Mouse (Mus musculus) adrenal gland, adult 2 months (tissue): ENCODE measurements around the gene Heyl. TPM values are rescaled to one million over a fixed set of nuclear protein-coding genes. Genes with fewer than 3 reads are reported as not detected.

Source experiments
- DNase-seq: peaks from one replicate; pipeline ENCODE4 v3.0.0; 2021
- long read RNA-seq: library from polyadenylated mRNA; stranded (forward); transcript quantifications from one replicate; pipeline ENCODE4 v2.0.0, GENCODE M21; 2021
- polyA plus RNA-seq: library from polyadenylated mRNA; depleted of rRNA; stranded (reverse); fragments of >200 nt; gene quantifications from 2 replicates; pipeline ENCODE4 v1.2.3, GENCODE M21; 2012; rRNA removed
- total RNA-seq, 2 experiments: library from RNA; stranded (reverse); gene quantifications; 2 replicates each; pipeline ENCODE4 v1.2.3; 2021

Gene Heyl
- total RNA-seq (10 to 100 TPM in 1 of 2 experiments, 1 to 10 TPM in 1; 4.3 to 11.5 TPM), polyA plus RNA-seq (4.5 and 5.9 TPM in 2 replicates)
- long read RNA-seq, full-length matches to known transcripts = 6 of 10 reads
- long read RNA-seq, partial matches to known transcripts = 0 of 10 reads
- long read RNA-seq, other reads (novel, unspliced or antisense) = 4 of 10 reads

- DNase-seq = peak; percentile 77
Measured at GRCm38 (mm10) chr4:123233492-123234084, at the start of gene Heyl. Gene Heyl, plus strand, starts transcription at chr4:123233556.

DNA sequence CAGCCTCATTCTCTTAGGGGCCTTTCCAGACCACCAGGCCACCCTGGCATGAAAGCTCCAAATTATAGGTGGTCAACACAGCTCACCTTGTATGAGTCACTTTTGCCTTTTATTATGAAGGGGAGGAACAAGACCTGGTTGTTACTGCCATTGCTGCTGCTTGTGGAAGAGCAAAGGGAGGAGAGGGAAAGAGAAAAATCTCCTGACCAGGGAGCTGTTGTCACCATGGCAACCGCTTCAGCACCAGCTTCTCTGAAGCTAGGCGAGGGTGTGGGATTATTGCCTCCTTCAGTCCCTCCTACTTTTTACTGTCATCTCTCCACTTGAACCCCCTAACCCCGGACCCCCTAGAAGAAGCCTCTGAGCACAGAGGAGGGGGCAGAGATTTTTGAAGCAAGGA lies 48.5 kb upstream of the Heyl start:
- no peak for DNase-seq

DNA sequence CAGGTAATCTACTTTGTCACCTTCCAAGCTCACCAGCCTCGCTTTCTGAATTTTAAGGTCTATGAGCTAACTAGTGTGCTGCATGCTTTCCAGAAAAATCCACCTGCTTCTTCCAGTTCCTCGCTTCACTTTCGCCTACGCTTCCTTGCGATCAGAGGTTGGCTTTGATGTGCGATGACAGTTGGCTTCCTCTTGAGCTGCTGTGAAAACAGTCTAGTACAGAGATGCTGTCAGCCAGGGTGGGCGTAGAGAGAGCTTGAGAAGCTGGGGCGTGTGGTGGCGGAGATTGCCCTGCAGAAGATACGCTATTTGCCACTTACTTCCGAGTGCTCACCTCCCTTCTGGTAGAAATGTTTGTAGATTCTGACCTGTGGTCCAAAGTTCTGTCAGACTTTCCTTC lies 41.0 kb upstream of the Heyl start:
- DNase-seq = no peak

GRCm38 (mm10) chr4:123193791-123194190 lies 39.6 kb upstream of the Heyl start:
- no peak for DNase-seq

DNA sequence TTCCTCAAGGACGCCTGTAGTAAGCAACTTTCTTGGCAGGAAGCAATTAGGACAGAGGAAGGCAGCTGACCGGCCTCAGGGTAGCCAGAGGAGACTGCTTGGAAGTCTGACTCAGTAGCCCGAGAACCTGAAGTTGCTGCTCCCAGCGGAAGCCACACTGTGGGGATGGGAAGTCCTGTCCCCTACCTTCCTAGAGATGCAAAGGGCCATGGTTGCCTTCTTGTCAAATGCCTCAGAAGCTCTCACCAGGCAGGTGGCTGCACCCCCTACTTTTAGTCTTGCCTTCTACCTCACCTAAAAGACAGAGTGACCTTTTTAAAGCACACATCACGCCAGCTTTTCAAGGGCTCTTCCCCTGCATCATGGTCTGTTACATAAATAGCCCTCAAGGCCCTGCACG lies 36.7 kb upstream of the Heyl start:
- peak; percentile 67 for DNase-seq

- DNase-seq = peak; percentile 79
Measured at GRCm38 (mm10) chr4:123200771-123201185, 32.6 kb upstream of the Heyl start.

DNA sequence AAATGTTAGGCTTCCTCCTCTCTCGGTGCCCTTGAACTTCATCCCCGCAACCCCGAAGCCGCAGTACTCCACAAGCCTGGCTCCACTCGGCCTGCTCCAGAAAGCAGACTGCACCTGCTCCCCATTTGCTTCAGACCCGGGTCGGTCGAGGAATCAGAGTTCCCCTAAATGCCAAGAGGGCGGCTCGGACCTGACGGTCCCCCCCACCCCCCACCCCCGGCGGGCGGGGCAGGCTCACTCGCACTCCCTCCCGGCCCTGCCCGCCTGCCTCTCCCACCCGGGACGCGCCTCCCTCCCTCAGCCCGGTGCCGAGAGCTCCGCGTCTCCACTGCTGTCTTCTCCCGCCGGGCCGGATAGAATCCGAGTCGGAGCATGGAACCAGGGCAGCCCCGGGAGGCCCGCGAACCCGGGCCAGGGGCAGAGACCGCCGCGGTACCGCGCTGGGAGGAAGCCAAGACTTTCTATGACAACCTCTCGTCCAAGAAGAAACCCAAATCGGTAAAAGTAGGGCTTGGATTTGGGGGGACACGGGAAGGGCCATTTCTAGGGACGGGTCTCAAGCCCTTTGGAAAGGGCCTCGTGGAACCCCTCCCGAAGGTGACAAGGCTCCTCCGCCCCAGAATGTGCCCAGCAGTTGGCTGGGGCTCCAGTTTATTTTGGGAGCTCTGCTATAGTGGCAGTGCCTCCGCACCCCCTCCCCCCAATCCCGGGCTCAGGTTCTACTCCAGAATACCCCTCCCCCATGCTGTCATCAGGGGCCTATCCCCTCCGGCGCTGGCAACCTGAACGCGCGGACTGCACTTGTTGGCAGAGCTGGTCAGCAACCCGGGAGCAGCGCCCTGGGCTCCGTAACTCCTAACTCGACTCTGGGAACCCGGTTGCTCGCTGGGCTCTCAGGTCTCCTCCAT lies 31.9 kb upstream of the Heyl start, which contains the start of gene Nt5c1a:
TSS of gene Nt5c1a (plus strand) at position 319 of the 908 bp plus-strand sequence.
- peak; percentile 86 for DNase-seq

DNA sequence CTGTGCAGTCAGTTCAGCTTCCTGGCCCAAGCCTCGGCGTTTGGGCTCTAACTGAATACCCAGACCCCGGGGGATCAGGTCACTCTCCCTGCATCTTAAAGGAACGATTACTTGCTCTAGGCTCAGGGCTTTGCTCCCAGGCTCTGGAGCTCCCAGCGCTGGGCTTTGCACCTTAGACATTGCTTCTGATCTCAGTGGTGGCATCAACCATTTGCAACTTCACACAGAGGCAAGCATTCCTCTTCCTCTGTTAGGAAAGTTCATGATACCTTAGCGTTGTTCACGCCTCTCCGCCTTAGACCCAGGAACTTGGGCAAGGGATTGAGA lies 31.3 kb upstream of the Heyl start:
- no peak for DNase-seq

GRCm38 (mm10) chr4:123207337-123207736 lies 26.0 kb upstream of the Heyl start:
- DNase-seq = no peak

GRCm38 (mm10) chr4:123210996-123211395 lies 22.4 kb upstream of the Heyl start:
- DNase-seq = no peak

- no peak for DNase-seq
Measured at GRCm38 (mm10) chr4:123211453-123211852, 21.9 kb upstream of the Heyl start.

DNA sequence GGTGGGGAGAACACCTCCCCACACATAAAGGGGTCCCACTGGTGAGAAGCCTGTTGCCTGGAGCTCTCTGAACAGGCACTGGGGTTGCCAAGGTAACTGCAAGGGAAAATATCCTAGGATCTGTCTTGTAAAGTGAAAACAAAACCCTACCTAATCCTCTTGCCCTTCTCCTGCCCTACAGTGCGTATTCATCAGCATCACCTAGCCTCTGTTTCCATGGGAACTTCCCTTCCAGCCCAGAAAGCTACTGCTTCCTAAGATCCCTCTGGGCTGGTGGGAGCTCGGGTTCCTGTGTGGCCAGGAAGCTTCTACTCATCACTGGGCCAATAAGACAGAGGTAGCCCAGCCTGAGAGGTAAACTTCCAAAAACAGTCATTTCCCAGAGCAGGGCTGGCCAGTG lies 21.0 kb upstream of the Heyl start:
- no peak for DNase-seq

GRCm38 (mm10) chr4:123213975-123214374 lies 19.4 kb upstream of the Heyl start:
- DNase-seq = peak; percentile 89

DNA sequence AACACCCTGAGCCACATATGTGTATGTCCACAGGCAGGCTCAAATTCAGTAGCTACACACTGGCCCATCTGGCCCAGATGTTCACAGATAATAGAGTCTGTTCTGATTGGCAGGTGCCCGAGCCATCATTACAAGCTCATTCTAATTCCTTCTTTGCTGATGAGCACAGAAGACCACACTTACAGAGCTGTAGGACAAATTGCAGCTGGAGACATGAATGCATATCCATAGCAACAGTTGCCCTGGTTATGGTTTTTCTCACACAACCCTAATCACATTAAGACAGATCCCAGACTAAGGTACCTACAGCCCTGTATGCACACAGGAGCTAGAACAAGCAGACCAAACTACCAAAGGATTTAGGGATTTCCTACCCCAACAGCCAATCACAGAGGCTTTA lies 18.0 kb upstream of the Heyl start:
- DNase-seq = no peak

DNA sequence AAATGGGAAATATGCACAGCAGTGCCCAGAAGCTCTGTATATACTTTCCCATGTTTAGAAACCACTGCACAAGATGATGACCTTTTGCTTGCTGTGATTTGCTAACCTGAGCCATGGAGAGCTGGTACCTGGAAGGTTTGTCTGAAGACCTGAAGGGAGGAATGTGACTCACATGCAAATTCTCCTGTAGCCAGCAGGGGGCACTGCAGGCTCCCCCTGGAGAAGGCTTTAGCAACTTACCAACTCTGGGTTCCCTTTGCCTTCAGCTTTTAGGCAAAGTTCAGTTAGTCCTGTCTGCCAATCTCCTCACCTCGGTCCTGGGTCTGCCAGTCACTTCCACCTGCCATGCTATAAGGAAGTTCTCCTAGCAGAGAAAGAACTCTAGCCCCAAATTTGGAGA lies 16.6 kb upstream of the Heyl start:
- peak; percentile 40 for DNase-seq

- DNase-seq = peak; percentile 80
Measured at GRCm38 (mm10) chr4:123219720-123220357, 13.5 kb upstream of the Heyl start.

DNA sequence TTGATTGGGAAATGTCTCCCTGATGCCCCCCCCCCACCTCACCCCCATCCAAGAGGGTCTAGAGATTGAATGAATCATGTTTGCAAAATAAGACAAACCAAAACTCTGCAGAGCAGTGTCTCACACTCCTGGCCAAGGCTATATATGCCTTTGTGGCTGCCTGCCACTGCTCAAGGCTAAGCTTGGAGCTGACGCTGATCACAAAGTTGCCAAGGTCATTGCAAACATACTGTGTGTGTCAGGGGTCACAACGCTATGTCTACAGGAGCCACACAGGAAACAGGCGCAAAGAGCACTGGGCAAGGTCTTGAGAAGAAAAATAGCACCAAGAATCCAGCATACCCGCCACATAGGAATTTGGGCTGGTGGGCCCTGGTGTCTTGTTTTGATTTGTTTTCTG lies 12.7 kb upstream of the Heyl start:
- DNase-seq = peak; percentile 85

GRCm38 (mm10) chr4:123223309-123223708 lies 10.0 kb upstream of the Heyl start:
- no peak for DNase-seq

- DNase-seq = peak; percentile 41
Measured at GRCm38 (mm10) chr4:123225718-123226403, 7.5 kb upstream of the Heyl start.

DNA sequence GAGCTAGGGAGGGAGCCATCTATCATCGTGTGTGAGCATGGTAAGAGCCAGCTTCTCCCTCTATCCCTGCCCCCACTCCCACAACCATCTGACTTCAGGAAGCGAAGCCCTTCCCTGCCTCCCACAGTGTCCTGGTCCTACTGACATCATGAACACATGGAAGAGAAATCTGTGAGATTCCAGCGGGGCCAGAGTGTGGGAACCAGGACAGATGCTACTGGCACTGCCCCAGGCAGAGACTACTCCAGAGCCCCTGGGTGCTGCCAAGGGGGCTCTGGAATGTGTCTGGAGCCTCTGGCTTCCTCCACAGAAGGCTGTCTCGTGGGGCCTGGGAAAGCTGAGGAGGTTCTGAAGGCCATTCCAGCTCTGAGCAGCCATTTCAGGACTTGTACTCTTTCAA lies 5.6 kb upstream of the Heyl start:
- no peak for DNase-seq

DNA sequence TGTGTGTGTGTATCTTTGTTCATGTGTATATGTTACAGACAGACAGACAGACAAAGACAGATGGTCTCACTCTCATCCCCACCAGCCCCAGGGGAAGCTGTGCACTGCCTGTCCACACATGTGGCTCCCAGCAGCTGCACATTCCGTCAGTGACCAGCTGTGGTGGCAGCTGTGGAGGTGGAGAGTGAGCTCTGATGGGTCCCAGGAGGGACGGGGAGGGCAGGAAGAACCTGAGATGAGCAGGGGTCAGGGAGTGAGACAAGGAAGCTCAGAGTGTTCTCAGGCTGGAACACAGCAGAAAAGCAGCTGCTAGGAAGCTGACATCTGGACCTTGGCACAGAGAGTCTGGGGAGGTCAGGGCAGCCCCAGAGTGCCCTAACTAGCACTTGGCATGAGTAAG lies 5.1 kb upstream of the Heyl start:
- no peak for DNase-seq

- DNase-seq = no peak
Measured at GRCm38 (mm10) chr4:123229166-123229565, 4.2 kb upstream of the Heyl start.
